Mouse (Mus musculus) 3134 (cell line): ENCODE measurements at regions not wholly inside any gene's neighbourhood (a gene's known extent, or its start where the extent isn't known, plus 50 kb on each side); places are given as distances from the start of the nearest gene placed in this dataset.

ENCODE experiments used
- DNase-seq: peaks from one replicate; pipeline ENCODE4 v3.0.0-alpha.2; 2011; ENCODE audit warnings: low spot score; ENCODE audit not compliant: insufficient read length; ENCODE audit errors: extremely low read depth

DNA sequence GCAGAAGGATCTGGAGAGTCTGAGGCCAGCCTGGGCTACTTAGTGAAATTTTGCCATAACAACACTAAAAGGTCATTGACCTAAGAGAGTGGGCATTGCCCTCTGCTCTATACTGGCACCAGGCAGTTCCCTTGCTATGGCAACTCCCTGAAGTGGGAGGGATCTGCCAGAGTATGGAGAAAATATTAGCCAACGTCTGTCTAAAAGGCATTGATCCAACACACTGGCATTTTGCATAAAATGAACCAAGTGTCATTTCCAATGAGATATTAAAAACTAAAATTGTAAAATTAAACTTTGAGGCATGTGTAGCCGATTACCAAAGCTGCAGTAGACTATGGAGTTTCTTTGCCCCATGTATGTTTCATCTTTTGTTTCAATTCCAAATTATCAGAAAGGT is 57.6 kb upstream of the Mpp6 start:
- no peak for DNase-seq

GRCm38 (mm10) chr6:50053086-50053485 is 57.0 kb upstream of the Mpp6 start:
- DNase-seq = no peak

- DNase-seq = no peak
Measured at GRCm38 (mm10) chr6:50054233-50054632, 55.8 kb upstream of the Mpp6 start.

DNA sequence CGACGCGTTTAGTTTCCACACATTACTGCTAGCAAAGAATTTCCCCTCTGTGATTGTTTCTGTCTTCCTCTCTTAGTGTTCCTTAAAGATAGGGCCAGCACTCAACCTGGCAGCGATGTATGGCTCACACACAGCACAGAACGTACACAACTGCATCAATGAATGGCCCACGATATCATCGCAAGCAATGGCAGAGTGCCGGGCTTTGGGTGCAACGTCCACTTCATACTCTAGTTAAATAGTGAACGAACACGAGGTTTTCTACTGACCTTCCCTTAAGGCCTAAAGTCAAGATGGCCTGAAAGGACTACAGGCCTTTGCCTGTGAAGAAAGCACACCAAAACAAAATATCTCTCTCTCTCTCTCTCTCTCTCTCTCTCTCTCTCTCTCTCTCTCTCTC is 51.4 kb upstream of the Mpp6 start:
- no peak for DNase-seq

GRCm38 (mm10) chr6:50059917-50060316 is 50.1 kb upstream of the Mpp6 start:
- no peak for DNase-seq
